Mouse (Mus musculus): ENCODE results near the gene Chchd2. TPM values are rescaled to one million over a fixed set of nuclear protein-coding genes. Genes with fewer than 3 reads are reported as not detected.

Gene Chchd2
- total RNA-seq (2023) = 147 TPM

GRCm38 (mm10) chr5:129886911-129887636, at the start of gene Chchd2:
Gene Chchd2 (minus strand): TSS chr5:129887470.

GRCm38 (mm10) chr5:129908242-129908965, 21.1 kb upstream of the Chchd2 start, which contains the start of gene Nupr1l:
Gene Nupr1l (plus strand): TSS chr5:129908540.

GRCm38 (mm10) chr5:129898449-129898848, 11.2 kb upstream of the Chchd2 start, which contains the start of gene Phkg1:
Gene Phkg1 (minus strand): TSS chr5:129898549.

GRCm38 (mm10) chr5:129895198-129896088, 8.2 kb upstream of the Chchd2 start, which contains the start of gene Zbed5:
Gene Zbed5 (plus strand): TSS chr5:129895723.

GRCm38 (mm10) chr5:129846752-129847557, 40.3 kb downstream of the Chchd2 start, which contains the start of gene Sumf2:
Gene Sumf2 (plus strand): TSS chr5:129846986.

Other genes with a start within 250 kb of the Chchd2 start
- gene Zfp11, start 217.4 kb downstream of the Chchd2 start, total RNA-seq (2023) = 1.1 TPM
- not detected for gene Sept14, start 179.0 kb downstream of the Chchd2 start, total RNA-seq (2023)
- gene Mrps17, start 172.0 kb downstream of the Chchd2 start, total RNA-seq (2023) = 44.2 TPM
- gene Nipsnap2, start 162.4 kb downstream of the Chchd2 start, total RNA-seq (2023) = 29.2 TPM
- gene Psph, start 100.0 kb downstream of the Chchd2 start, total RNA-seq (2023) = 15.9 TPM
- 11.1 TPM for gene Sumf2, start 40.5 kb downstream of the Chchd2 start, total RNA-seq (2023)
- 1.6 TPM for gene Zbed5, start 8.3 kb upstream of the Chchd2 start, total RNA-seq (2023)
- 0.64 TPM for gene Phkg1, start 11.1 kb upstream of the Chchd2 start, total RNA-seq (2023)
- gene Nupr1l, start 21.1 kb upstream of the Chchd2 start, total RNA-seq (2023) = 0.28 TPM
- gene Vkorc1l1, start 54.5 kb upstream of the Chchd2 start, total RNA-seq (2023) = 12.9 TPM
- gene Gusb, start 115.6 kb upstream of the Chchd2 start, total RNA-seq (2023) = 23.0 TPM
- gene Asl, start 141.8 kb upstream of the Chchd2 start, total RNA-seq (2023) = 24.3 TPM
- gene Crcp, start 141.8 kb upstream of the Chchd2 start, total RNA-seq (2023) = 26.1 TPM
- gene Tpst1, start 185.9 kb upstream of the Chchd2 start, total RNA-seq (2023) = 10.8 TPM

All from CD8-positive naive resting alpha-beta T cell, adult 57 days (primary cell).